Mouse (Mus musculus): ENCODE data around the gene Myh9.
"Not testable (repeated sequence)": the region's sequence is repeated elsewhere in the genome, so short reads cannot be mapped to it uniquely, and the experiment has no call there.

Myh9 gene

GRCm38 (mm10) chr15:77867231-77867968 is 25.4 kb upstream of the Myh9 start:
- DNase-seq (ENCODE audit: low read depth, low spot score): not testable (repeated sequence)

DNA sequence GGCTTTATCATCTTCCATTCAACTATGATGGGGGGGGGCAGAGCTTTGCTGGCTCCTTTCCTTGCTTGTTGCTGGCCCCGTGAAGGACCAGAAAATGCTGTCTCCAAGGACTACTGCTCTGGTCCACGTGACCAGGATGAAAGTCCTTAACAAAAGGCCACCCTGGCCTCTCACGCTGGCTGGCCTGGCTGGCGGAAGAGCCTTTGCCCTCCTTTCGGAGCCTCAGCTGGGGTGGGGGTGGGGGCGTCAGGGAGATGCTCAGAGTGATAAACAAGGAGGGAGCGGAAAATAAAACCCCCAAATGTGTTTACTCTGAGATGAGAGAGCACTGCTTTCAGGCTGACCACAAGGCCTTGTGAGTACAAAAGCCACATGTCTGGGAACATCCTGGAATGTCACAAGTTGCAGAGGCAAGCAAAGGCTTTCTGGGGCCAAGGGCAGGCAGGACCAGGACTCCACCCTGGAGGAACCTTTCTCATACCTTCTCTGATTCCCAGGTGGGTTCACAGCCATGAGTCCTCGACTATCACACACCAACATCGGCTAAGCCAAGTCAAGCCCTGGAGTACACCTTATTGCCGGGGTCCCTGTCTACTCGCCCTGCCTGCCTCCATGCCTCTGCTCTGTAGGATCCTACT is 24.7 kb upstream of the Myh9 start:
- DNase-seq (ENCODE audit: low read depth, low spot score): no peak

GRCm38 (mm10) chr15:77864063-77864758 is 22.2 kb upstream of the Myh9 start:
- no peak for DNase-seq (ENCODE audit: low read depth, low spot score)

DNA sequence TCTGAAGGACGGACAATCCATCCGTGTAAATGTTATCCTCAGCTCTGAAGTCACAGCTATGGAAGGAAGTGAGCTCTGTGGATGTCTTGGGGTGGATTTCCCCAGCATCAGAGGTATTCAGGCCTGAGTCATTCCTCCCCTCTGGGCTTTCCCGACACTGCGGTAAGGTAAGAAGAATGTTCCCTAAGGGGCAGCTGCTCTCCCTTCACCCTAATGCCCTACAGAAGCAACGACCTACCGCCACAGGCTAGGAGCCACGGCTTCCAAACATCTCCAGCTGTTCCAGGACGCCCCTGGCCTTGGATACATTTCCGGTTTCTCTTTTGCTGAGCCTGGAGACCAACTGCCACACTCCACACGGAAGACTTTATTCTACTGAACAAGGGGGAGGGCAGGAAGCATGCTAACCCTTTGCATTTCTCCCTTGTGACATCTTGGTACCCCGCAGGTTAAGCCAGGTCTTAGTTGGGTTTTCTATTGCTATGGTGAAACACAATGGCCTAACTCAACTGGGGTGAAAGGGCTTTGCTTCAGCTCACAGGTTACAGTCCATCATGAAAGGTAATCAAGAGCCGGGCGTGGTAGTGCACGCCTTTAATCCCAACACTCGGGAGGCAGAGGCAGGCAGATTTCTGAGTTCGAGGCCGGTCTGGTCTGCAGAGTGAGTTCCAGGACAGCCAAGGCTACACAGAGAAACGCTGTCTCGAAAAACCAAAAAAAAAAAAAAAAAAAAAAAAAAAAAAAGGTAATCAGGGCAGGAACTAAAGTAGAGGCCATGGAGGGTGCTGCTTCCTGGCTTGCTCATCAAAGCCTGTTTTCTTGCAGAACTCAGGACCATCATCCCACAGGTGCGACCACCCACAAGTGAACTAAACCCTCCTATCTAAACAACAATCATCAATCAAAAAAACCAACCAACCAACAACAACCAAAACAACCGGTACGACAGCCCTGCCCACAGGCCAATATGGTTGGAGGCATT is 21.3 kb upstream of the Myh9 start:
- DNase-seq (ENCODE audit: low read depth, low spot score): no peak

GRCm38 (mm10) chr15:77860081-77860665 is 18.2 kb upstream of the Myh9 start:
- no peak for DNase-seq (ENCODE audit: low read depth, low spot score)

DNA sequence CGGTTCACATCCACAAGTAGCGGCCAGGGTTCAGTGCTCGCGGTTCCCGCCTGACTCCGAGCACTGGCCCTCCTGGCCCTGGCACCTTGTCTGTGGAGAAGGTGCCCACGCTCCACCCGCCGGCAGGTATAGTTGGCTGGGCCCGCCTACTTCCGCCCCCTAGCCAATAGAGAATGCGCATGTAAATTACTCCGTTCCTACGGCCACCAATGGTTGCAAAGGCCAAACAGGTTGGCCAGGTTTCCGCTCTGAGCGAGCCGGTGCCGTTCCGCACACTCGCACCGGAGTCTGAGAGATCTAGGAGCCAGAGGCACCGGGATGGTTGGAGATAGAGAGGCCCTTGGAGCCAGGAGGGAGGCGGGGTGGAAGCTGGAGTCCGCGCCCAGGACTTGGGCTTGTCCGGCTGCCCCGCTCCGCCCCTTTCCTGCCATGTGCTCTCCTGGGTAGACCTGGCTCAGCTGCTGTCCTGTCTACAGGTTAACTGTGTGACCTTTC is 15.7 kb upstream of the Myh9 start:
- no peak for DNase-seq (ENCODE audit: low read depth, low spot score)

DNA sequence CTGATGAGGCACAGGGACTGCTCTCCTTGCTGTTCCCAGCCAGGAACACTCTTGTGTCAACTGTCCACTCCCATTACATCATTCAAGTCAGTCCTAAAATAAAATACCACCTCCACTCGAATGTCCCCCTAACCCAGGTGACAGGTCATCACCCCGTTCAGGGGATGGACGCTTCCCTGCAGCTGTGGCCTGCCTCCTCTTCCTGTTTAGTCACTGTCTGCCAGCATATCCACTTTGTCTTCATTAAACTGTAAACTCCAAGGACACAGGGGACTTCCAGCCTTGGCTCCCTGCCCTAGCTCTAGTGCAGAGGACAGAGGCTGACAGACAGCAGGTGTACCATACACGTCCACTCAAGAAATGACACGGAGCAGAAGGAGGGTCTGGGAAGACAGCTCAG is 14.6 kb upstream of the Myh9 start:
- DNase-seq (ENCODE audit: low read depth, low spot score): no peak

- DNase-seq (ENCODE audit: low read depth, low spot score): no peak
Observed at GRCm38 (mm10) chr15:77855301-77855700, 13.3 kb upstream of the Myh9 start.

DNA sequence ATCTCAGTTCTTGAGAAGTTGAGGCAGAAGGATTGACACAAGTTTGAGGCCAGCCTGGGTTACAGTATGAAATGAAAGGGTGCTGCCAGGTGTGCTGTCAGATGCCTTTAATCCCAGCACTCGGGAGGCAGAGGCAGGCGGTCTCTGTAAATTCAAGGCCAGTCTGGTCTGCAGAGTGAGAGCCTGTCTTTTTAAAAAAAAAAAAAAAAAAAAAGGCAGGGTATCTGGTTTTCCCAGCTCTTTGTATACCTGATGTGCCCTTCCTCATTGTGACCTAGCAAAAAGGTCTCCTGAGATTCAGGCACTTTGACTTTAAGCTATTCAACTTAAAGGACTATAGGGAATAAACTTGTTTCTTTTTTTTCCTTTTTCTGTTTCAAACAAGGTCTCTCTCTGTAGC is 10.0 kb upstream of the Myh9 start:
- no peak for DNase-seq (ENCODE audit: low read depth, low spot score)

DNA sequence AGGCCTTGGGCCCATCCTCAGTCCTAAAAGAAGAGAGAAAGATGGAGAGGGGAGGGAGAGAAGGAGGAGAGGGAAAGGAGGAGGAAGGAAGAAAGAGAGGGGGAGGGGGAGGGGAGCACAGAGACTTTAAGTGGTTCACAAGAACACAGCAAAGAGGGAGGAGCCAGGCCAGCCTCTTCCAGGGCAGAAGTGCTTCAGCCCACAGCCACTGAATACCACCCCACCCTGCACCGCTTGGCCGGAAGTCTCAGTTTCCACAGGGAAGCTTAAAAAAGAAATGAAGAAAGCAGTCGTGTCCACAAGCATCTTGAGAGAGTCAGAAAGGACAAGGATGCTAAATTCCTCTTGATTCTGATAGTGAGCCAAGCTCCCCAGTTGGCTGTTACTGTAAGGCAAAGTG is 9.2 kb upstream of the Myh9 start:
- no peak for DNase-seq (ENCODE audit: low read depth, low spot score)

GRCm38 (mm10) chr15:77849572-77850229 is 7.7 kb upstream of the Myh9 start:
- no peak for DNase-seq (ENCODE audit: low read depth, low spot score)

DNA sequence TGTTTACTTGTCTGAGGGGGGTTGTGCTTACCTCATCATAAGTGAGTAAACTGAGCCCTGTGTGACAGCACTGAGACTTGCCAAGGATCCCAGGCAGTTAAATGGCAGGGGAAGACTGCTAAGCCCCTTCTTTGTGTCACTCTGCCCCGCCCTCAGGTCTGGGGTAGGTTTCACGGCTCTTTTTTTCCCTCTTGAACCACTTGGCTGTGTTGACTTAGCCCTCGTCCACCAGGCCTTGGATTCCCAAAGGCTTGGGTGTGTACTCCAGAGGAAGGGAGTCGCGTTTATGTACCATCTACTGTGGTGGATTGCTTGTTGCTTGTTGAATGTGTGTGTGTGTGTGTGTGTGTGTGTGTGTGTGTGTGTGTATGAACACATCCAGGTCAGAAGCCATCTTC is 7.1 kb upstream of the Myh9 start:
- DNase-seq (ENCODE audit: low read depth, low spot score): no peak

DNA sequence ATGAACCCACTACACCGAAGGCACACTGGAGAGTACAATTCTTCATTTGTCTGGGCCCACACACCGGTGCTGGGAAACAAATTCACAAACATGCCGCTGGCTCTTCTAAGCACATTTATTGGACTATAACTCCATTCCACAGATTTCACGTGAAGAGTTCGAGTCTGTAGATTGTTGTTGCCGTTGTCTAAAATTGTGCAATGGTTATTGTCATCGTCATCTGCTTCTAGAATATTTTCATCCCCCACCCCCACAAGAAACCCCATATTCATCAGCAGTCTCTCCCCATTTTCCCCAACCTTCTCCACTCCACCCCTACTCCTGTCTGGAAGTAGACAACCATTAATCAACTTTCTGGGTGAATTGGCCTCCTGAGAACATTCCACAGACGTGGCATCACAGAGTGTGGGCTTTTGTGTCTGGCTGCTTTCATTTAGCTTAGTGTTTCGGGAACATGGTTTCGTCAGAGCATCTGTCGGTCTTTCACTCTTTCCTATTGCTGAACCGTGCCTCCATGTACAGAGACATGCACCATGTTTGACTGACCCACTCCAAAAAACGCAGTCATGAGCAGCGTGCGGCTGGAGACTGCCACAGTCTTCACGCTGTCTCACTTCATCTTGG is 6.6 kb upstream of the Myh9 start:
- DNase-seq (ENCODE audit: low read depth, low spot score): no peak

GRCm38 (mm10) chr15:77847826-77848225 is 5.9 kb upstream of the Myh9 start:
- DNase-seq (ENCODE audit: low read depth, low spot score): no peak

GRCm38 (mm10) chr15:77847108-77847507 is 5.1 kb upstream of the Myh9 start:
- no peak for DNase-seq (ENCODE audit: low read depth, low spot score)

DNA sequence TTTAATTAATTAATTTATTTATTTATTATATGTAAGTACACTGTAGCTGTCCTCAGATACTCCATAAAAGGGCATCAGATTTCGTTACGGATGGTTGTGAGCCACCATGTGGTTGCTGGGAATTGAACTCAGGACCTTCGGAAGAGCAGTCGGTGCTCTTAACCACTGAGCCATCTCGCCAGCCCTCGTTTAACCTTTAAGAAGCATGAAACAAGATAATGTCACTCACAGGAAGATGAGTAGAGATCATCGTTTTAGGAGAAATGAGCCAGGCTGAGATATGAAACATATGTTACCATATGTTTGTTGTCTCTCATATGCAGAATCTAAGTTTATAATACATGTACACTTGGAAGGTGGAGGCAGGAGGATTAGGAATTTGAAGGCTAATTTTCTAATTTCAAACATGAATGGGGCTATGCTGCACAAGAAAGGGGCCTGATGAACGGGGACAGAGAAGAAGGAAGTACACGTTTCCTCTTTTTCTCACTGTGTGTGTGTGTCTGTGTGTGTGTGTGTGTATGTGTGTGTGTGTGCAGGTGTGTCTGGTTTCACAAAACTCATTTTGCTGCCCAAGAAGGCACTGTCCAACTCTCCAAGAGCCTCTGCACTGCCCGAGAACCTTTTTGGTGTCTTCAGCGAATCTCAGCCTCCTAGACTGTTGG is 4.1 kb upstream of the Myh9 start:
- not testable (repeated sequence) for DNase-seq (ENCODE audit: low read depth, low spot score)

- no peak for DNase-seq (ENCODE audit: low read depth, low spot score)
Observed at GRCm38 (mm10) chr15:77844955-77845635, 3.1 kb upstream of the Myh9 start.

- DNase-seq (ENCODE audit: low read depth, low spot score): no peak
Observed at GRCm38 (mm10) chr15:77844048-77844447, 2.1 kb upstream of the Myh9 start.

GRCm38 (mm10) chr15:77843494-77844041 is 1.6 kb upstream of the Myh9 start:
- not testable (repeated sequence) for DNase-seq (ENCODE audit: low read depth, low spot score)
